Mouse (Mus musculus) kidney, embryonic 15.5 days (tissue): ENCODE data around the gene Scamp1. TPM values are rescaled to one million over a fixed set of nuclear protein-coding genes. Genes with fewer than 3 reads are reported as not detected.

Experiments used
- ATAC-seq: fragments of 200-750 bp; cut with Nextera tagmentation; replicated peaks from 2 replicates; pipeline ENCODE4 v1.8.0; 2017; ENCODE audit warnings: moderate TSS enrichment; ENCODE audit not compliant: low FRiP score
- H3K27ac ChIP-seq: fragments of 300-500 bp; sonication (generic); 2 replicates; pipeline ENCODE4 v1.5.1; 2015; ENCODE audit warnings: mild to moderate bottlenecking, inconsistent platforms
- H3K27me3 ChIP-seq: fragments of 300-500 bp; sonication (generic); 2 replicates; pipeline ENCODE4 v1.6.1; 2015; ENCODE audit warnings: inconsistent platforms
- H3K36me3 ChIP-seq: fragments of 300-500 bp; sonication (generic); 2 replicates; pipeline ENCODE4 v1.6.1; 2015; ENCODE audit warnings: inconsistent platforms
- H3K4me1 ChIP-seq: fragments of 300-500 bp; sonication (generic); 2 replicates; pipeline ENCODE4 v1.6.1; 2015; ENCODE audit warnings: inconsistent platforms
- H3K4me2 ChIP-seq: fragments of 300-500 bp; sonication (generic); 2 replicates; pipeline ENCODE4 v1.6.1; 2015; ENCODE audit warnings: moderate library complexity, mild to moderate bottlenecking, inconsistent platforms
- H3K4me3 ChIP-seq: fragments of 300-500 bp; sonication (generic); replicated peaks from 2 replicates; pipeline ENCODE4 v1.5.1; 2015; ENCODE audit warnings: mild to moderate bottlenecking, inconsistent platforms
- H3K9ac ChIP-seq: fragments of 300-500 bp; sonication (generic); 2 replicates; pipeline ENCODE4 v1.6.1; 2015; ENCODE audit warnings: mild to moderate bottlenecking, inconsistent platforms
- H3K9me3 ChIP-seq: fragments of 300-500 bp; sonication (generic); replicated peaks from 2 replicates; pipeline ENCODE4 v1.6.1; 2016; ENCODE audit warnings: inconsistent platforms
- WGBS: fragments of 180-500 bp; shearing (Covaris S2); methylation state at CpG from one replicate; pipeline ENCODE4 v1.1.7; 2015; ENCODE audit warnings: mixed read lengths; 5-methylcytosine and 5-hydroxymethylcytosine counted together
- polyA plus RNA-seq: library from polyadenylated mRNA; unstranded; fragments of >200 nt; fragmentation: Nextera tagmentation; extraction: Ambion mirVana; gene quantifications from 2 replicates; pipeline ENCODE4 v1.2.1, GENCODE M21; 2015

Gene Scamp1
- polyA plus RNA-seq, 1 experiment from 2014 or later, result 33.2 TPM

GRCm38 (mm10) chr13:94152836-94153235 lies 132.8 kb downstream of the Scamp1 start:
- Histone ChIP-seq H3K9ac (no peak overlapping the region), H3K27me3 (no peaks in the 10 kb centered on the region), H3K4me1 (peaks cover 23% of the 10 kb centered on the region), H3K27ac (no peak overlapping the region), H3K4me2 (no peak overlapping the region), H3K4me3 (no peak overlapping the region), H3K9me3 (peaks cover 3% of the 10 kb centered on the region; the same call in 1 of the 2 replicates), H3K36me3 (peaks cover 27% of the 10 kb centered on the region)
- ATAC-seq, result no peak
- 94% methylated on average over 10 of the region's 10 CpGs for WGBS

Other genes starting within 250 kb of the Scamp1 start
- gene Lhfpl2, start 228.1 kb downstream of the Scamp1 start, polyA plus RNA-seq, result 87.7 and 89.1 TPM in 2 replicates
- gene Ap3b1, start 73.1 kb upstream of the Scamp1 start, polyA plus RNA-seq, result 43.9 and 46.7 TPM in 2 replicates